Mouse (Mus musculus): ENCODE measurements around the gene Snapin. TPM values are rescaled to one million over a fixed set of nuclear protein-coding genes. Genes with fewer than 3 reads are reported as not detected.

The Snapin gene
- polyA plus RNA-seq, 1 experiment: 82.4 TPM

- TF ChIP-seq POLR2A (IDR thresholded peaks at IDR 0.05; ENCODE audit: borderline replicate concordance, insufficient read depth, low read length) (no peak), CTCF (IDR thresholded peaks at IDR 0.05; ENCODE audit: borderline replicate concordance, insufficient read depth, low read depth, low read length) (no peak)
- Histone ChIP-seq H3K4me3 (replicated peaks; ENCODE audit: insufficient read depth, low read depth, low read length) (no peak overlapping the region), H3K27me3 (ENCODE audit: control insufficient read depth, insufficient read depth, low read length) (no peaks in the 10 kb centered on the region), H3K4me1 (ENCODE audit: control insufficient read depth, insufficient read depth, low read length) (peaks cover 8% of the 10 kb centered on the region; the same call in 1 of the 2 replicates), H3K27ac (ENCODE audit: insufficient read depth, low read length) (no peak overlapping the region)
- no peak for DNase-seq
- 80% methylated on average over 4 of the region's 4 CpGs for WGBS
Observed at GRCm38 (mm10) chr3:90503444-90503843, 12.6 kb upstream of the Snapin start.

DNA sequence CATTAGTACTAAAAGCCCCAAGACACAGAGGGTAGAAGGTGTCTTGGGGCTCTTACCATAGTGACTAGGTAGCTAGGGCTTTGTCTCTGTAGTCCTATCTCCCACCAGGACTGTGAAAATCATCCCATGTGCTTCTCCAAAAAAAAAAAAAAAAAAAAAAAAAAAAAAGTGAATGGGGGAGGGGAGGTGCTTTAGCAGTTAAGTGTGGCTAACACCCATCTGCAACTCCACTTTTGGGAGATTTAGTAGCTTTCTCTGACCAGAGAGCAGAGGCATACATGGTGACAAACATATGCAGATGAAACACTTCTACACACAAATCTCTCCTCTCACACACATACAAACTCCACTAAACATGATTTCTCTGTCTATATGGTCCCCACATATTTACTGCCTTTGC lies 6.8 kb upstream of the Snapin start:
- H3K27ac ChIP-seq (ENCODE audit: insufficient read depth, low read length): no peak overlapping the region
- H3K4me3 ChIP-seq (replicated peaks; ENCODE audit: insufficient read depth, low read depth, low read length): no peak overlapping the region
- H3K27me3 ChIP-seq (ENCODE audit: control insufficient read depth, insufficient read depth, low read length): no peaks in the 10 kb centered on the region
- H3K4me1 ChIP-seq (ENCODE audit: control insufficient read depth, insufficient read depth, low read length): peaks cover 10% of the 10 kb centered on the region
- no peak for TF ChIP-seq POLR2A (IDR thresholded peaks at IDR 0.05; ENCODE audit: borderline replicate concordance, insufficient read depth, low read length)
- no peak for TF ChIP-seq CTCF (IDR thresholded peaks at IDR 0.05; ENCODE audit: borderline replicate concordance, insufficient read depth, low read depth, low read length)
- no peak for DNase-seq

DNA sequence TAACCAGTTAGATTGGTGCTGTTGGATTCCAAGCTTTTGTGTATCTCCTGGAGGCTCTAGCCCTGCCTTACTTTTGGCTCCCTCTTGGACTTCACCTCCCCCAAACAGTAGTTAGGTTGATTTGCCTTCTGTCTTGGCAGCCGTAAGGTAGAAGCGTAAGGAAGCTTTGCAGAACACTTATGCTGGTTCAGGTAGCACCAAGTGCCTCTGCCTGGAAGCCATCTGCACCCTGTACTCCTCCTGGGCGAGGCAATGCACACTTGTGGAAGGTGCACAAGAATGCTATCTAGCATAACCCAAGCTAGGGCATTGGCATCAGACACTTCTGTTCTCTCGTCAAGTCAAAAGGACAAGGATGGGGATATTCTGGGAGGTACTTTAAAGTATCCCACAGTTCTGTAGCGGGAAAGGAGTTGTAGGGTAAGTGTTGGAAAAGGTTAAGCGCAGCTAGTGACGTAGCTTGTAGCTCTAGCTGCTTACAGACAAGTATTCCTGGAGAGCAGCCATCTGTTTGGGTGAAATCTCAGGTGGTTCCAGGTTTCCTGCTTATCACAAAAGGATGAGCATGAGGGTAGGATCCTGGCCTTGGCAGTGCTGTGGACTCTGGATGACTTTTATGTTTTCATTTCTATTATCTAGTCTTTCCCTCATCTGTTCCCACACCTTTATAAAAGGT lies 5.2 kb upstream of the Snapin start:
- peaks cover 7% of the 10 kb centered on the region for H3K4me1 ChIP-seq (ENCODE audit: control insufficient read depth, insufficient read depth, low read length)
- DNase-seq: peak in 1 of 2 experiments; percentile 46
- no peak overlapping the region for H3K4me3 ChIP-seq (replicated peaks; ENCODE audit: insufficient read depth, low read depth, low read length)
- H3K27ac ChIP-seq (ENCODE audit: insufficient read depth, low read length): peak overlapping the region; percentile 6; the same call in 1 of the 2 replicates
- TF ChIP-seq CTCF (IDR thresholded peaks at IDR 0.05; ENCODE audit: borderline replicate concordance, insufficient read depth, low read depth, low read length) (no peak), POLR2A (IDR thresholded peaks at IDR 0.05; ENCODE audit: borderline replicate concordance, insufficient read depth, low read length) (no peak)
- no peaks in the 10 kb centered on the region for H3K27me3 ChIP-seq (ENCODE audit: control insufficient read depth, insufficient read depth, low read length)
- WGBS: 52% methylated on average over 7 of the region's 7 CpGs

GRCm38 (mm10) chr3:90493831-90494540 lies 3.2 kb upstream of the Snapin start:
- Histone ChIP-seq H3K4me3 (replicated peaks; ENCODE audit: insufficient read depth, low read depth, low read length) (no peak overlapping the region), H3K27ac (ENCODE audit: insufficient read depth, low read length) (no peak overlapping the region), H3K27me3 (ENCODE audit: control insufficient read depth, insufficient read depth, low read length) (no peaks in the 10 kb centered on the region), H3K4me1 (ENCODE audit: control insufficient read depth, insufficient read depth, low read length) (peaks cover 11% of the 10 kb centered on the region)
- DNase-seq: peak in 1 of 2 experiments; percentile 43
- 37% methylated on average over 4 of the region's 4 CpGs for WGBS
- no peak for TF ChIP-seq CTCF (IDR thresholded peaks at IDR 0.05; ENCODE audit: borderline replicate concordance, insufficient read depth, low read depth, low read length)
- no peak for TF ChIP-seq POLR2A (IDR thresholded peaks at IDR 0.05; ENCODE audit: borderline replicate concordance, insufficient read depth, low read length)

DNA sequence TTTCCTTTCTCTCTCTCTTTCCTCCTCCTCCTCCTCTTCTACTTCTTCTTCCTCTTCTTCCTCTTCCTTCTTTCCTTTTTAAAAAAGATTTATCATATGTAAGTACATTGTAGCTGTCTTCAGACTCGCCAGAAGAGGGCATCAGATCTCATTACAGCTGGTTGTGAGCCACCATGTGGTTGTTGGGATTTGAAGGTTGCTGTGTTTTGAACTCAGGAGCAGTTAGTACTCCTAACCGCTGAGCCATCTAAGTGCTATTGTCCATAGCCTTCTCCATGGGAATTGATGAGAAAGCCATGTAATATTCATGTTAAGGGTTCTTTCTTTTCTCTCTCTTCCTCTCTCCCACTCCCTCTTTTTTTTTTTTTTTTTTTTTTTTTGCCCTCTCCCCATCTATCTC lies 517 bp upstream of the Snapin start:
- TF ChIP-seq POLR2A (IDR thresholded peaks at IDR 0.05; ENCODE audit: borderline replicate concordance, insufficient read depth, low read length) (no peak), CTCF (IDR thresholded peaks at IDR 0.05; ENCODE audit: borderline replicate concordance, insufficient read depth, low read depth, low read length) (no peak)
- 40% methylated on average over 2 of the region's 2 CpGs for WGBS
- no peak overlapping the region for H3K27ac ChIP-seq (ENCODE audit: insufficient read depth, low read length)
- no peaks in the 10 kb centered on the region for H3K27me3 ChIP-seq (ENCODE audit: control insufficient read depth, insufficient read depth, low read length)
- peaks cover 7% of the 10 kb centered on the region for H3K4me1 ChIP-seq (ENCODE audit: control insufficient read depth, insufficient read depth, low read length)
- peak in 1 of 2 experiments; percentile 53 for DNase-seq
- H3K4me3 ChIP-seq (replicated peaks; ENCODE audit: insufficient read depth, low read depth, low read length): no peak overlapping the region

- peaks cover 5% of the 10 kb centered on the region; the same call in 1 of the 2 replicates for H3K4me1 ChIP-seq (ENCODE audit: control insufficient read depth, insufficient read depth, low read length)
- no peaks in the 10 kb centered on the region for H3K27me3 ChIP-seq (ENCODE audit: control insufficient read depth, insufficient read depth, low read length)
- H3K4me3 ChIP-seq (replicated peaks; ENCODE audit: insufficient read depth, low read depth, low read length): no peak overlapping the region
- TF ChIP-seq CTCF (IDR thresholded peaks at IDR 0.05; ENCODE audit: borderline replicate concordance, insufficient read depth, low read depth, low read length) (no peak), POLR2A (IDR thresholded peaks at IDR 0.05; ENCODE audit: borderline replicate concordance, insufficient read depth, low read length) (no peak)
- no peak for DNase-seq
- no peak overlapping the region for H3K27ac ChIP-seq (ENCODE audit: insufficient read depth, low read length)
- 86% methylated on average over 6 of the region's 6 CpGs for WGBS
Observed at GRCm38 (mm10) chr3:90488576-90488975, 2.3 kb downstream of the Snapin start.

DNA sequence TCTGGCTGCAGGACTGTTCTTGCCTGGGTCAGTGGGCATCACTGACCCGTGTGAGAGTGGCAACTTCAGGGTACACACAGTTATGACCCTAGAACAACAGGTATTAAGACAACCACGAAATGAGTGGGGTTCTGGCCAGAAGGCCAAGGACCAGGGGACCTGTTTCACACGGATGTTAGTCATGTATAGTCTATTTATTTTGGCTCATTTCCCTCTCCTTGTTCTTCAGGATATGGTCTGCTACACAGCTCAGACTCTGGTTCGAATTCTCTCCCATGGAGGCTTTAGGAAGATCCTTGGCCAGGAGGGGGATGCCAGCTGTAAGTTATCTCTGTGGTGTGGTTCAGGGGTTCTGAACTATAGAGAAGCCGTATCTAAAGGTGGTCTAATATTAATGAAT lies 3.8 kb downstream of the Snapin start:
- DNase-seq: no peak
- Histone ChIP-seq H3K27me3 (ENCODE audit: control insufficient read depth, insufficient read depth, low read length) (no peaks in the 10 kb centered on the region), H3K27ac (ENCODE audit: insufficient read depth, low read length) (no peak overlapping the region), H3K4me1 (ENCODE audit: control insufficient read depth, insufficient read depth, low read length) (peaks cover 5% of the 10 kb centered on the region; the same call in 1 of the 2 replicates), H3K4me3 (replicated peaks; ENCODE audit: insufficient read depth, low read depth, low read length) (no peak overlapping the region)
- TF ChIP-seq CTCF (IDR thresholded peaks at IDR 0.05; ENCODE audit: borderline replicate concordance, insufficient read depth, low read depth, low read length): no peak
- no peak for TF ChIP-seq POLR2A (IDR thresholded peaks at IDR 0.05; ENCODE audit: borderline replicate concordance, insufficient read depth, low read length)
- 71% methylated on average over 5 of the region's 5 CpGs for WGBS
